Mouse (Mus musculus): ENCODE data around the gene Grid2.

DNA sequence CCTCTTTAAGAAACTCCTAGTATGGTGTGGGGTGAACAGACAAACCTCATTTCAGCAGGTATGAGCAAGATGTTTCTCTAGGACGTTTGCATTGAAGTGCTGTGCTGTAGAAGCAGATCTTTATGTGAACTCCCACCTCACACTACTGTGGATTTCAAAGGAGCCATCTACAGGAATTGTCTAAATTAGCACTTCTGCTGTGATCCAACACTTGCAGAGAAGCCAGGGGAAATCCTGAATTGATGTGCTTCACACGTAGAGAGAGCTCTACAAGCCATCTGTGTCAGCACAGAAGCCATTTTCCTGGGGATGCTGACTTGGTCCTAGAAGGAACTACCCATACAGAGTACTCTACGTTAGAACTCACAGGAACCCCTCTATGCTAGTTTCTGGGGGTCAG lies 430.0 kb downstream of the Grid2 start:
- TF ChIP-seq GATA1 (IDR thresholded peaks at IDR 0.05; ENCODE audit: low read length), result no peak
- TF ChIP-seq TAL1 (IDR thresholded peaks at IDR 0.05; ENCODE audit: low read length), result no peak

Measured in erythroblast, embryonic 14.5 days (primary cell).